Mouse (Mus musculus) spleen, postnatal 10 days (tissue): Measurements from ENCODE around the gene Swt1.

Source experiments
- DNase-seq, 2 experiments: peaks; one replicate each; pipeline ENCODE4 v3.0.0; 2021 to 2022; ENCODE audit warnings: low spot score in 2 of 2

Gene Swt1

GRCm38 (mm10) chr1:151320408-151320807, 107.8 kb downstream of the Swt1 start:
- DNase-seq = no peak

DNA sequence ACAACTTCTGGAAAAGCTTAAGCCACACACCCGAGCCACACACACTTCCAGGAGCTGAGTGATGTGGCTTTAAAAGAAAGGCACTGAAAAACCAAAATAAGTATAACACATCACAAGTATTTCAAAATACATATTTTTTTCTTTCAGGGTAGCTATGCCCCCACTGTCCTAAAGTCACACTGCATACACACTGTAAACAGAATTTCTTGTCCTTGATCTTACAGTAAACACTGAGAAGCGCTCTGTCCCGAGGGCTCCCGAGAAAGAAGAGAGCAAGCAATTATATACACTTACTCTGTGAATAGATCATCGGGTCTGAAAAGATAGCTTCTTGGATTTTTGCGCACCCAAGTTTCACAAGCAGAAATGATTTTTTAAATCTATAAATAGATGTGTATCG, 109.0 kb downstream of the Swt1 start:
- no peak for DNase-seq
